Mouse (Mus musculus): ENCODE measurements around the gene Cux2.

GRCm38 (mm10) chr5:121889819-121890362 is 160.0 kb downstream of the Cux2 start:
- TF ChIP-seq MYC (IDR thresholded peaks at IDR 0.05; ENCODE audit: low read depth, low read length) (no peak), POLR2A (IDR thresholded peaks at IDR 0.05; ENCODE audit: low read depth, low read length) (no peak), NRF1 (IDR thresholded peaks at IDR 0.05; ENCODE audit: low read depth, low read length) (no peak), NELFE (IDR thresholded peaks at IDR 0.05; ENCODE audit: low read depth, low read length) (no peak), CTCF (conservative IDR thresholded peaks at IDR 0.05 in 1 of 2, IDR thresholded peaks at IDR 0.05 in 1 of 2; ENCODE audit: low read depth in 2 of 2, low read length in 2 of 2) (no peak), ZNF384 (IDR thresholded peaks at IDR 0.05; ENCODE audit: low read depth, low read length) (no peak), ETS1 (conservative IDR thresholded peaks at IDR 0.05; ENCODE audit: low read depth, low read length) (no peak), MEF2A (IDR thresholded peaks at IDR 0.05; ENCODE audit: borderline replicate concordance, low read depth, low read length) (no peak), KAT2A (IDR thresholded peaks at IDR 0.05; ENCODE audit: insufficient replicate concordance, low read length) (no peak), MAX (IDR thresholded peaks at IDR 0.05; ENCODE audit: low read length) (no peak), USF1 (IDR thresholded peaks at IDR 0.05; ENCODE audit: low read depth, low read length) (no peak), RAD21 (IDR thresholded peaks at IDR 0.05; ENCODE audit: low read depth, low read length) (no peak), RCOR1 (conservative IDR thresholded peaks at IDR 0.05; ENCODE audit: low read depth, low read length) (no peak)
